Mouse (Mus musculus): ENCODE measurements around the gene Zdhhc9. TPM values are rescaled to one million over a fixed set of nuclear protein-coding genes. Genes with fewer than 3 reads are reported as not detected.
A peak's percentile ranks its signal among the peaks of the same experiment; 100 is the strongest.

The Zdhhc9 gene
- polyA plus RNA-seq, 1 experiment from 2014 or later, result 2.7 TPM

GRCm38 (mm10) chrX:48204469-48204868 lies 4.2 kb downstream of the Zdhhc9 start:
- Histone ChIP-seq H3K9ac (no peak overlapping the region), H3K36me3 (replicated peaks) (no peaks in the 10 kb centered on the region), H3K4me3 (replicated peaks) (no peak overlapping the region), H3K4me1 (replicated peaks) (peaks cover 9% of the 10 kb centered on the region; the same call in 1 of the 2 replicates), H3K27me3 (no peaks in the 10 kb centered on the region), H3K27ac (replicated peaks) (no peak overlapping the region), H3K9me3 (replicated peaks) (no peaks in the 10 kb centered on the region), H3K4me2 (no peak overlapping the region)
- ATAC-seq (ENCODE audit: insufficient read depth), result no peak
- 41% methylated on average over 6 of the region's 6 CpGs for WGBS (ENCODE audit: insufficient replicate concordance)

GRCm38 (mm10) chrX:48203763-48204162 lies 4.9 kb downstream of the Zdhhc9 start:
- Histone ChIP-seq H3K36me3 (replicated peaks) (no peaks in the 10 kb centered on the region), H3K9ac (no peak overlapping the region), H3K9me3 (replicated peaks) (no peaks in the 10 kb centered on the region), H3K27me3 (no peaks in the 10 kb centered on the region), H3K27ac (replicated peaks) (0 out of 2 replicates have a peak overlapping the region, but pooled peaks have one; percentile 38), H3K4me2 (no peak overlapping the region), H3K4me1 (replicated peaks) (peaks cover 5% of the 10 kb centered on the region; the same call in 1 of the 2 replicates), H3K4me3 (replicated peaks) (no peak overlapping the region)
- no peak for ATAC-seq (ENCODE audit: insufficient read depth)
- 55% methylated on average over 7 of the region's 7 CpGs for WGBS (ENCODE audit: insufficient replicate concordance)

GRCm38 (mm10) chrX:48202995-48203394 lies 5.7 kb downstream of the Zdhhc9 start:
- ATAC-seq (ENCODE audit: insufficient read depth), result no peak
- Histone ChIP-seq H3K9me3 (replicated peaks) (no peaks in the 10 kb centered on the region), H3K4me2 (no peak overlapping the region), H3K27me3 (no peaks in the 10 kb centered on the region), H3K4me3 (replicated peaks) (no peak overlapping the region), H3K27ac (replicated peaks) (no peak overlapping the region), H3K4me1 (replicated peaks) (peaks cover 5% of the 10 kb centered on the region; the same call in 1 of the 2 replicates), H3K36me3 (replicated peaks) (no peaks in the 10 kb centered on the region), H3K9ac (no peak overlapping the region)
- WGBS (ENCODE audit: insufficient replicate concordance), result 73% methylated on average over 4 of the region's 4 CpGs

GRCm38 (mm10) chrX:48202436-48202835 lies 6.2 kb downstream of the Zdhhc9 start:
- H3K4me3 ChIP-seq (replicated peaks), result no peak overlapping the region
- H3K27me3 ChIP-seq, result no peaks in the 10 kb centered on the region
- H3K9ac ChIP-seq, result no peak overlapping the region
- H3K36me3 ChIP-seq (replicated peaks), result no peaks in the 10 kb centered on the region
- no peak overlapping the region for H3K4me2 ChIP-seq
- no peak overlapping the region for H3K27ac ChIP-seq (replicated peaks)
- no peaks in the 10 kb centered on the region for H3K9me3 ChIP-seq (replicated peaks)
- H3K4me1 ChIP-seq (replicated peaks), result peaks cover 5% of the 10 kb centered on the region; the same call in 1 of the 2 replicates
- ATAC-seq (ENCODE audit: insufficient read depth), result no peak
- 79% methylated on average over 7 of the region's 7 CpGs for WGBS (ENCODE audit: insufficient replicate concordance)

GRCm38 (mm10) chrX:48201973-48202372 lies 6.7 kb downstream of the Zdhhc9 start:
- Histone ChIP-seq H3K27ac (replicated peaks) (no peak overlapping the region), H3K9ac (no peak overlapping the region), H3K4me3 (replicated peaks) (no peak overlapping the region), H3K4me2 (no peak overlapping the region), H3K4me1 (replicated peaks) (peaks cover 5% of the 10 kb centered on the region; the same call in 1 of the 2 replicates), H3K36me3 (replicated peaks) (no peaks in the 10 kb centered on the region), H3K27me3 (no peaks in the 10 kb centered on the region), H3K9me3 (replicated peaks) (no peaks in the 10 kb centered on the region)
- 67% methylated on average over 7 of the region's 7 CpGs for WGBS (ENCODE audit: insufficient replicate concordance)
- no peak for ATAC-seq (ENCODE audit: insufficient read depth)

GRCm38 (mm10) chrX:48200699-48201098 lies 8.0 kb downstream of the Zdhhc9 start:
- Histone ChIP-seq H3K4me3 (replicated peaks) (no peak overlapping the region), H3K9ac (no peak overlapping the region), H3K36me3 (replicated peaks) (no peaks in the 10 kb centered on the region), H3K4me2 (no peak overlapping the region), H3K4me1 (replicated peaks) (peaks cover 5% of the 10 kb centered on the region; the same call in 1 of the 2 replicates), H3K27ac (replicated peaks) (no peak overlapping the region), H3K9me3 (replicated peaks) (no peaks in the 10 kb centered on the region), H3K27me3 (no peaks in the 10 kb centered on the region)
- no peak for ATAC-seq (ENCODE audit: insufficient read depth)
- 79% methylated on average over 3 of the region's 3 CpGs for WGBS (ENCODE audit: insufficient replicate concordance)

GRCm38 (mm10) chrX:48199026-48199425 lies 9.7 kb downstream of the Zdhhc9 start:
- no peak for ATAC-seq (ENCODE audit: insufficient read depth)
- H3K36me3 ChIP-seq (replicated peaks), result no peaks in the 10 kb centered on the region

GRCm38 (mm10) chrX:48197856-48198255 lies 10.8 kb downstream of the Zdhhc9 start:
- H3K27ac ChIP-seq (replicated peaks), result no peak overlapping the region
- no peaks in the 10 kb centered on the region for H3K4me1 ChIP-seq (replicated peaks)
- H3K4me2 ChIP-seq, result no peak overlapping the region
- no peaks in the 10 kb centered on the region for H3K9me3 ChIP-seq (replicated peaks)
- H3K4me3 ChIP-seq (replicated peaks), result no peak overlapping the region
- 73% methylated on average over 3 of the region's 3 CpGs for WGBS (ENCODE audit: insufficient replicate concordance)
- H3K36me3 ChIP-seq (replicated peaks), result no peaks in the 10 kb centered on the region
- ATAC-seq (ENCODE audit: insufficient read depth), result no peak
- no peak overlapping the region for H3K9ac ChIP-seq
- no peaks in the 10 kb centered on the region for H3K27me3 ChIP-seq

More at GRCm38 (mm10) chrX:48199026-48199425, 9.7 kb downstream of the Zdhhc9 start:
- 81% methylated on average over 2 of the region's 2 CpGs for WGBS (ENCODE audit: insufficient replicate concordance)
- H3K27ac ChIP-seq (replicated peaks), result no peak overlapping the region
- H3K4me1 ChIP-seq (replicated peaks), result peaks cover 5% of the 10 kb centered on the region; the same call in 1 of the 2 replicates
- no peaks in the 10 kb centered on the region for H3K9me3 ChIP-seq (replicated peaks)
- no peak overlapping the region for H3K4me3 ChIP-seq (replicated peaks)
- H3K27me3 ChIP-seq, result no peaks in the 10 kb centered on the region
- no peak overlapping the region for H3K4me2 ChIP-seq
- no peak overlapping the region for H3K9ac ChIP-seq

GRCm38 (mm10) chrX:48193235-48194152 lies 15.2 kb downstream of the Zdhhc9 start:
- no peak for ATAC-seq (ENCODE audit: insufficient read depth)
- no peak overlapping the region for H3K27ac ChIP-seq (replicated peaks)
- WGBS (ENCODE audit: insufficient replicate concordance), result 64% methylated on average over 14 of the region's 14 CpGs

GRCm38 (mm10) chrX:48191261-48191660 lies 17.4 kb downstream of the Zdhhc9 start:
- peak; percentile 22; the same call in 1 of the 2 replicates for ATAC-seq (ENCODE audit: insufficient read depth)
- H3K27ac ChIP-seq (replicated peaks), result no peak overlapping the region

More at GRCm38 (mm10) chrX:48193235-48194152, 15.2 kb downstream of the Zdhhc9 start:
- H3K4me2 ChIP-seq, result no peak overlapping the region
- no peak overlapping the region for H3K9ac ChIP-seq
- H3K9me3 ChIP-seq (replicated peaks), result no peaks in the 10 kb centered on the region
- 0 out of 2 replicates have a peak, but pooled peaks cover 3% of the 10 kb centered on the region for H3K36me3 ChIP-seq (replicated peaks)
- H3K4me3 ChIP-seq (replicated peaks), result no peak overlapping the region
- no peaks in the 10 kb centered on the region for H3K4me1 ChIP-seq (replicated peaks)
- H3K27me3 ChIP-seq, result no peaks in the 10 kb centered on the region

GRCm38 (mm10) chrX:48184703-48185102 lies 24.0 kb downstream of the Zdhhc9 start:
- no peak overlapping the region for H3K4me3 ChIP-seq (replicated peaks)
- no peaks in the 10 kb centered on the region for H3K4me1 ChIP-seq (replicated peaks)
- H3K27me3 ChIP-seq, result no peaks in the 10 kb centered on the region
- no peak overlapping the region for H3K9ac ChIP-seq
- H3K27ac ChIP-seq (replicated peaks), result no peak overlapping the region
- no peak for ATAC-seq (ENCODE audit: insufficient read depth)
- H3K36me3 ChIP-seq (replicated peaks), result peaks cover 4% of the 10 kb centered on the region; the same call in 1 of the 2 replicates
- H3K9me3 ChIP-seq (replicated peaks), result no peaks in the 10 kb centered on the region
- no peak overlapping the region for H3K4me2 ChIP-seq
- 64% methylated on average over 3 of the region's 3 CpGs for WGBS (ENCODE audit: insufficient replicate concordance)

More at GRCm38 (mm10) chrX:48191261-48191660, 17.4 kb downstream of the Zdhhc9 start:
- Histone ChIP-seq H3K9ac (no peak overlapping the region), H3K36me3 (replicated peaks) (0 out of 2 replicates have a peak, but pooled peaks cover 3% of the 10 kb centered on the region), H3K27me3 (no peaks in the 10 kb centered on the region), H3K4me3 (replicated peaks) (no peak overlapping the region), H3K4me1 (replicated peaks) (no peaks in the 10 kb centered on the region), H3K9me3 (replicated peaks) (no peaks in the 10 kb centered on the region), H3K4me2 (no peak overlapping the region)
- WGBS (ENCODE audit: insufficient replicate concordance), result 66% methylated on average over 6 of the region's 6 CpGs

All from liver, embryonic 15.5 days (tissue).